Mouse (Mus musculus) erythroblast, embryonic 14.5 days (primary cell): ENCODE results near the gene Pcgf6.

Experiments used
- GATA1 ChIP-seq: IDR thresholded peaks from 2 replicates; pipeline ENCODE4 v1.6.1; 2012; ENCODE audit warnings: low read length, inconsistent platforms, mixed read lengths
- TAL1 ChIP-seq: IDR thresholded peaks from 3 replicates; pipeline ENCODE4 v1.6.1; 2012; ENCODE audit warnings: low read length, inconsistent platforms, mixed read lengths

DNA sequence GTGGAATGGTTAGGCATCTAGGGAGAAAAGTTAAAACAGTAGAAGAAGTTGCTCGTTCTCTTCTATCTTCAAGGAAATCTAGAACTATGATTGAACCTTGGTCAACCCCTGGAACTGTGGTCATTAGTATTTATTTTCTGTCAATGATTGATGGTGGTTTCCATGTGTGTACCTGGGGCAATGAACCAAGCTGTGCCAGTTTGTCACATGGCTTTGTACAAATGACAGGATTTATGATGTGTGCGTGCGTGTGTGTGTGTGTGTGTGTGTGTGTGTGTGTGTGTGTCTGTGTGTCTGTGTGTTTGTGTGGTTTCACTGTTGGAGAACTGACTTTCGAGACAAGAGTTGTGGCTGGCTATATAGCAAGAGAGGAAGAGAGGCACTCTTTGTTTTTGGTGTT, 2.8 kb upstream of the Pcgf6 start:
- TF ChIP-seq GATA1 = no peak
- TF ChIP-seq TAL1 = no peak
